Mouse (Mus musculus) midbrain, embryonic 10.5 days (tissue): ENCODE measurements around the gene 1500009C09Rik. TPM values are rescaled to one million over a fixed set of nuclear protein-coding genes. Genes with fewer than 3 reads are reported as not detected.

Experiments used
- DNase-seq: peaks from one replicate; pipeline ENCODE4 v3.0.0-alpha.2; 2017; ENCODE audit warnings: low spot score
- H3K27ac ChIP-seq: fragments of 300-500 bp; sonication (generic); replicated peaks from 2 replicates; pipeline ENCODE4 v1.5.1; 2016; ENCODE audit warnings: mild to moderate bottlenecking
- H3K27me3 ChIP-seq: fragments of 300-500 bp; sonication (generic); 2 replicates; pipeline ENCODE4 v1.6.1; 2016; ENCODE audit warnings: low read depth, mild to moderate bottlenecking; ENCODE audit not compliant: poor library complexity, severe bottlenecking
- H3K36me3 ChIP-seq: fragments of 300-500 bp; sonication (generic); 2 replicates; pipeline ENCODE4 v1.6.1; 2016; ENCODE audit warnings: mild to moderate bottlenecking, moderate library complexity
- H3K4me1 ChIP-seq: fragments of 300-500 bp; sonication (generic); 2 replicates; pipeline ENCODE4 v1.6.1; 2016
- H3K4me3 ChIP-seq: fragments of 300-500 bp; sonication (generic); 2 replicates; pipeline ENCODE4 v1.5.1; 2016; ENCODE audit warnings: mild to moderate bottlenecking, moderate library complexity
- H3K9me3 ChIP-seq: fragments of 300-500 bp; sonication (generic); replicated peaks from 2 replicates; pipeline ENCODE4 v1.6.1; 2016; ENCODE audit warnings: mild to moderate bottlenecking
- WGBS: fragments of 180-500 bp; shearing (Covaris S2); methylation state at CpG from one replicate; pipeline ENCODE4 v1.1.7; 2016; 5-methylcytosine and 5-hydroxymethylcytosine counted together
- polyA plus RNA-seq: library from polyadenylated mRNA; unstranded; fragments of >200 nt; fragmentation: Nextera tagmentation; extraction: Ambion mirVana; gene quantifications from 2 replicates; pipeline ENCODE4 v1.2.1, GENCODE M21; 2016

Gene 1500009C09Rik
- polyA plus RNA-seq, 1 experiment from 2014 or later = 0.15 TPM

- WGBS = under 1% methylated on average over 112 of the region's 112 CpGs
- peak overlapping the region; percentile 58 for H3K4me3 ChIP-seq
- H3K9me3 ChIP-seq = no peaks in the 10 kb centered on the region
- peaks cover 66% of the 10 kb centered on the region for H3K4me1 ChIP-seq
- peaks cover 100% of the 10 kb centered on the region for H3K27me3 ChIP-seq
- 0 out of 2 replicates have a peak, but pooled peaks cover under 1% of the 10 kb centered on the region for H3K36me3 ChIP-seq
- DNase-seq = peak; percentile 60
- peak overlapping the region; percentile 70 for H3K27ac ChIP-seq
These were observed 40.1 kb upstream of the 1500009C09Rik start for GRCm38 (mm10) chr15:82211911-82212751.

GRCm38 (mm10) chr15:82212752-82213063 is 39.5 kb upstream of the 1500009C09Rik start, which contains the start of gene Shisa8:
Gene Shisa8, minus strand, starts transcription at chr15:82212815.
- Histone ChIP-seq H3K4me3 (peak within 1 kb of the TSS; percentile 58), H3K9me3 (no peaks in the 10 kb centered on the region), H3K27ac (peak within 1 kb of the TSS; percentile 70), H3K36me3 (no peaks in the 10 kb centered on the region), H3K4me1 (peaks cover 63% of the 10 kb centered on the region), H3K27me3 (peaks cover 97% of the 10 kb centered on the region)
- 0% methylated on average over 31 of the region's 34 CpGs for WGBS
- no peak for DNase-seq

GRCm38 (mm10) chr15:82213222-82213621 is 39.0 kb upstream of the 1500009C09Rik start:
- Histone ChIP-seq H3K9me3 (no peaks in the 10 kb centered on the region), H3K36me3 (no peaks in the 10 kb centered on the region), H3K27ac (no peak overlapping the region), H3K4me3 (peak overlapping the region; percentile 58; the same call in 1 of the 2 replicates), H3K4me1 (peaks cover 66% of the 10 kb centered on the region), H3K27me3 (peaks cover 96% of the 10 kb centered on the region)
- WGBS = 12% methylated on average over 4 of the region's 4 CpGs
- no peak for DNase-seq

GRCm38 (mm10) chr15:82215332-82216046 is 36.7 kb upstream of the 1500009C09Rik start:
- H3K4me1 ChIP-seq = peaks cover 75% of the 10 kb centered on the region
- WGBS = 35% methylated on average over 11 of the region's 11 CpGs
- H3K9me3 ChIP-seq = no peaks in the 10 kb centered on the region
- no peak overlapping the region for H3K4me3 ChIP-seq
- H3K36me3 ChIP-seq = no peaks in the 10 kb centered on the region
- H3K27ac ChIP-seq = no peak overlapping the region
- H3K27me3 ChIP-seq = peaks cover 87% of the 10 kb centered on the region
- no peak for DNase-seq

- H3K4me1 ChIP-seq = peaks cover 75% of the 10 kb centered on the region
- peaks cover 87% of the 10 kb centered on the region for H3K27me3 ChIP-seq
- 61% methylated on average over 20 of the region's 20 CpGs for WGBS
- no peaks in the 10 kb centered on the region for H3K36me3 ChIP-seq
- no peak overlapping the region for H3K27ac ChIP-seq
- no peak overlapping the region for H3K4me3 ChIP-seq
- DNase-seq = no peak
- no peaks in the 10 kb centered on the region for H3K9me3 ChIP-seq
These were observed 35.9 kb upstream of the 1500009C09Rik start for GRCm38 (mm10) chr15:82216142-82216827.

GRCm38 (mm10) chr15:82217039-82217438 is 35.2 kb upstream of the 1500009C09Rik start:
- 11% methylated on average over 7 of the region's 7 CpGs for WGBS
- H3K36me3 ChIP-seq = no peaks in the 10 kb centered on the region
- H3K27me3 ChIP-seq = peaks cover 86% of the 10 kb centered on the region
- no peaks in the 10 kb centered on the region for H3K9me3 ChIP-seq
- peak overlapping the region; percentile 65; the same call in 1 of the 2 replicates for H3K27ac ChIP-seq
- peaks cover 69% of the 10 kb centered on the region for H3K4me1 ChIP-seq
- peak; percentile 52 for DNase-seq
- no peak overlapping the region for H3K4me3 ChIP-seq

GRCm38 (mm10) chr15:82217980-82218379 is 34.2 kb upstream of the 1500009C09Rik start:
- no peak for DNase-seq
- Histone ChIP-seq H3K4me1 (peaks cover 61% of the 10 kb centered on the region), H3K27ac (no peak overlapping the region), H3K27me3 (peaks cover 86% of the 10 kb centered on the region), H3K4me3 (no peak overlapping the region), H3K36me3 (no peaks in the 10 kb centered on the region), H3K9me3 (no peaks in the 10 kb centered on the region)
- WGBS = 24% methylated on average over 9 of the region's 9 CpGs

- H3K27me3 ChIP-seq = peaks cover 86% of the 10 kb centered on the region
These were observed 33.2 kb upstream of the 1500009C09Rik start for GRCm38 (mm10) chr15:82218778-82219666.

GRCm38 (mm10) chr15:82220003-82220675 is 32.1 kb upstream of the 1500009C09Rik start:
- 59% methylated on average over 12 of the region's 12 CpGs for WGBS
- no peaks in the 10 kb centered on the region for H3K9me3 ChIP-seq
- H3K4me3 ChIP-seq = no peak overlapping the region
- no peak overlapping the region for H3K27ac ChIP-seq
- DNase-seq = no peak
- peaks cover 73% of the 10 kb centered on the region for H3K4me1 ChIP-seq
- peaks cover 86% of the 10 kb centered on the region for H3K27me3 ChIP-seq
- no peaks in the 10 kb centered on the region for H3K36me3 ChIP-seq

More at GRCm38 (mm10) chr15:82218778-82219666, 33.2 kb upstream of the 1500009C09Rik start:
- Histone ChIP-seq H3K9me3 (no peaks in the 10 kb centered on the region), H3K4me1 (peaks cover 66% of the 10 kb centered on the region), H3K36me3 (no peaks in the 10 kb centered on the region), H3K27ac (no peak overlapping the region), H3K4me3 (no peak overlapping the region)
- DNase-seq = no peak
- 84% methylated on average over 26 of the region's 26 CpGs for WGBS

GRCm38 (mm10) chr15:82221104-82221860 is 30.9 kb upstream of the 1500009C09Rik start:
- no peak overlapping the region for H3K4me3 ChIP-seq
- no peaks in the 10 kb centered on the region for H3K9me3 ChIP-seq
- H3K36me3 ChIP-seq = no peaks in the 10 kb centered on the region
- no peak for DNase-seq
- WGBS = 66% methylated on average over 14 of the region's 14 CpGs
- peaks cover 86% of the 10 kb centered on the region for H3K27me3 ChIP-seq
- H3K27ac ChIP-seq = peak overlapping the region; percentile 33; the same call in 1 of the 2 replicates
- H3K4me1 ChIP-seq = peaks cover 64% of the 10 kb centered on the region

GRCm38 (mm10) chr15:82223251-82223650 is 28.9 kb upstream of the 1500009C09Rik start:
- Histone ChIP-seq H3K27ac (peak overlapping the region; percentile 65; the same call in 1 of the 2 replicates), H3K27me3 (peaks cover 76% of the 10 kb centered on the region), H3K4me3 (peak overlapping the region; percentile 54), H3K36me3 (no peaks in the 10 kb centered on the region), H3K4me1 (peaks cover 49% of the 10 kb centered on the region), H3K9me3 (no peaks in the 10 kb centered on the region)
- 36% methylated on average over 7 of the region's 7 CpGs for WGBS
- no peak for DNase-seq
